Mouse (Mus musculus) cerebellum, adult 2 months (tissue): ENCODE data around the gene Erc2.

Experiments
- CTCF ChIP-seq: fragments of 200-500 bp; IDR thresholded peaks from 2 replicates; pipeline ENCODE4 v1.5.1; 2011; ENCODE audit warnings: low read depth, mild to moderate bottlenecking, control low read depth, low read length, moderate library complexity, borderline replicate concordance; ENCODE audit not compliant: insufficient read depth
- POLR2A ChIP-seq: fragments of 200-500 bp; IDR thresholded peaks from 2 replicates; pipeline ENCODE4 v1.6.1; 2011; ENCODE audit warnings: low read length, control low read depth, borderline replicate concordance; ENCODE audit not compliant: insufficient read depth

DNA sequence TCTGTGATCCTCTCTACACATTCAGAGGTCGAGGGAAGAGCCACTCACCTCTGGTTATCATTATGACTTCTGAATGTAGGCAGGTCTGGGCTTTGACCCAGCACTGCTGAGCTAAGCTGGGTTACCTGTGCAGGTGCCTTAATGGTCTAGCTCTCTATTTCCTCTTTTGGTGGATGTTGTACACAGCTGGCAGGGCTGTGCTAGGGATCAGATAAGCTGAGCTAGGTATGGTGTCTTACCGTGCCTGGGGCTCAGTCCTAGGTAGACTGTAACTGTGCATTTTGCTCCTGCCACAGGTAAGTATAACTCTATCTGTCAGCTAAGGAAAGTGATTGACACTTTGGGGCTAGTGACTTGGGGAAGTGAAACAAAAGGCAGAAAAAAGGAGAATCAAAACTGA, 701.0 kb downstream of the Erc2 start:
- TF ChIP-seq POLR2A (no peak), CTCF (no peak)
